Mouse (Mus musculus): ENCODE measurements around the gene Sebox. TPM values are rescaled to one million over a fixed set of nuclear protein-coding genes. Genes with fewer than 3 reads are reported as not detected.

The Sebox gene
- polyA plus RNA-seq, 1 experiment from 2014 or later, result 0.16 TPM

GRCm38 (mm10) chr11:78495904-78496303, 7.3 kb upstream of the Sebox start:
- peaks cover 17% of the 10 kb centered on the region for H3K4me1 ChIP-seq (ENCODE audit: insufficient read depth)
- H3K9me3 ChIP-seq (ENCODE audit: low read length), result no peaks in the 10 kb centered on the region
- H3K27ac ChIP-seq (ENCODE audit: low read depth), result no peak overlapping the region
- 2% methylated on average over 6 of the region's 6 CpGs for WGBS (ENCODE audit: insufficient replicate concordance)
- DNase-seq (peak; percentile 55), ATAC-seq (no peak)
- no peak overlapping the region for H3K9ac ChIP-seq (replicated peaks)
- H3K4me2 ChIP-seq (ENCODE audit: low read depth, low read length), result no peak overlapping the region
- H3K27me3 ChIP-seq (ENCODE audit: insufficient read depth, low read length), result peaks cover 38% of the 10 kb centered on the region
- H3K4me3 ChIP-seq (ENCODE audit: low read depth, low read length), result no peak overlapping the region
- no peak for TF ChIP-seq EP300 (IDR thresholded peaks at IDR 0.05; ENCODE audit: low read depth)
- TF ChIP-seq CTCF (IDR thresholded peaks at IDR 0.05; ENCODE audit: low read depth), result no peak
- H3K36me3 ChIP-seq (replicated peaks; ENCODE audit: insufficient read depth, low read length), result no peaks in the 10 kb centered on the region

DNA sequence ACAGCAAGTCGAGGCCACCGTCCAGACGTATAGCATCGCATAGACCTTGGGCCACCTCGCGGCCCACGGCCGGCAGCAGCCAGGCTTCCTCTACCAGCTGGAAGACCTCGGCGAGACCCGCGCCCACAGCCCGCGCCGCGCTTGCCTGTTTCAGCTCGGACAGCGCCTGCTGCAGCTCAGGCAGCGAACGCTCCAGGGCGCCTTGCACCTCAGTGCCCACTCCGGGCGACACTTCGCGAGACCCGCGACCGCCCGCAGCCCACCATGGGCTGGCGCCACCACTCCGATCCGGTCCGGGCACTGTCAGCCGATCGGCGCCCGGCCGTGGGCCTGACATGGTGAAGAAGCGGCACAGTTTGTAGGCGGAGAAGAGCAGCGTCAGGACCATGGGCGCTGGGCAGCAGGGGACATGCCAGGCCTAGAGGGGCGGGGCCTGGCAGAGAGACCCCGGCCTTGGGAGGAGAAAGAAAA, 6.1 kb upstream of the Sebox start:
- H3K4me1 ChIP-seq (ENCODE audit: insufficient read depth), result peaks cover 18% of the 10 kb centered on the region
- no peaks in the 10 kb centered on the region for H3K36me3 ChIP-seq (replicated peaks; ENCODE audit: insufficient read depth, low read length)
- WGBS (ENCODE audit: insufficient replicate concordance), result 1% methylated on average over 44 of the region's 44 CpGs
- H3K9me3 ChIP-seq (ENCODE audit: low read length), result no peaks in the 10 kb centered on the region
- ATAC-seq (no peak), DNase-seq (peak; percentile 31)
- H3K9ac ChIP-seq (replicated peaks), result no peak overlapping the region
- H3K4me3 ChIP-seq (ENCODE audit: low read depth, low read length), result peak overlapping the region; percentile 51
- peaks cover 28% of the 10 kb centered on the region for H3K27me3 ChIP-seq (ENCODE audit: insufficient read depth, low read length)
- peak overlapping the region; percentile 78 for H3K4me2 ChIP-seq (ENCODE audit: low read depth, low read length)
- TF ChIP-seq CTCF (IDR thresholded peaks at IDR 0.05; ENCODE audit: low read depth), result no peak
- TF ChIP-seq EP300 (IDR thresholded peaks at IDR 0.05; ENCODE audit: low read depth), result no peak
- no peak overlapping the region for H3K27ac ChIP-seq (ENCODE audit: low read depth)

DNA sequence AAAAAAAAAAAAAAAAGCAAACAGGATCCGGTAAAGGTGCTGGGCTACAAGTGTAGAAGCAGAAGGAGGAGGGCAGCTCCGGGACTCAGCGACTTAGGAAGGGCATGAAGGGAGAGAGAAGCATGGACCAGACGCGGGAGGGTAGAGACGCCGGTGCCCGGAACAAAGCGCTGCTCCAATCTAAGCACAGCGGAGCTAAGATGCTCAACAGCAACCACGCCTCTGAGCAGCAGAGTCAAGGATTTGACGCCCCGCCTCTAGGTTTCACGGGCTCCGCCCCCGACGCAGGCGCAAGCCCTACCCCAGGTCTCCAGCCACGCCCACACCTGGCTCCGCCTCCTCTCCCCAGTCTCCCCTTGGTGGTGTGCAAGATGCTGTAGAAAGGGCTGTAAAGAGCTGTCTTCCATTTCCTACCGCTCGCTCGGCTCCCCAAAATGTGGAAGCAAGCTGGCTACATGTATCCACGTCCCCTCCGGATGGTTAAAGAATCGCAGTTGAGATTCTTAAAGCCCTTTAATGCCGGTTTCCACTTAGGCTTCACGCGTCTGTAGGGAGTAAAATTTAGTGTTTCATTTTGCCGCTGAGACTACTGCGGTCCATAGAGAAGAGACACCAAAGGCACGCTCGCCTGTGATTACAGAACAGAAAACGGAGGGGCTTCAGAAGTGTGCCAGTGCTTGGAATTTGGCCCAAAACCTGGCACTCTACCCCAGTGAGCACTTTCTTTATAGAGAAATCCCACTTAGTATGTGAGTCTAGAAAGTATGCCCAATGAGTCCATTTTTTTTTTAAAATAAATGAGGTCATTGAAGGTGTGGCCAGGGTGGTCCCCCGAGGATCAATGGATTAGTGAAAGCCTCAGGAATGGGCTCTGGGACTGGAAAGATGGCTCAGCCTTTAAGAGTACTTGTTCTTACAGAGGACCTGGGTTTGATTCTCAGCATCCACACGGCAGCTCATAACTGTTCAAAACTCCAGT, 5.4 kb upstream of the Sebox start, which contains the start of gene Sarm1:
Gene Sarm1 (minus strand): TSS at position 211 of the 979 bp plus-strand sequence.
- Histone ChIP-seq H3K4me1 (ENCODE audit: insufficient read depth) (peaks cover 20% of the 10 kb centered on the region), H3K36me3 (replicated peaks; ENCODE audit: insufficient read depth, low read length) (no peaks in the 10 kb centered on the region), H3K4me2 (ENCODE audit: low read depth, low read length) (peak within 1 kb of the TSS; percentile 78)

GRCm38 (mm10) chr11:78499004-78499403, 4.2 kb upstream of the Sebox start, which contains the start of gene Vtn:
TSS of gene Vtn (plus strand) at chr11:78499091.
- Histone ChIP-seq H3K27me3 (ENCODE audit: insufficient read depth, low read length) (peaks cover 28% of the 10 kb centered on the region), H3K36me3 (replicated peaks; ENCODE audit: insufficient read depth, low read length) (no peaks in the 10 kb centered on the region), H3K4me2 (ENCODE audit: low read depth, low read length) (peak within 1 kb of the TSS; percentile 78), H3K4me3 (ENCODE audit: low read depth, low read length) (peak within 1 kb of the TSS; percentile 53), H3K27ac (ENCODE audit: low read depth) (peak within 1 kb of the TSS; percentile 86), H3K9me3 (ENCODE audit: low read length) (no peaks in the 10 kb centered on the region), H3K4me1 (ENCODE audit: insufficient read depth) (peaks cover 23% of the 10 kb centered on the region), H3K9ac (replicated peaks) (peak within 1 kb of the TSS; percentile 59)
- TF ChIP-seq CTCF (IDR thresholded peaks at IDR 0.05; ENCODE audit: low read depth), result no peak
- TF ChIP-seq EP300 (IDR thresholded peaks at IDR 0.05; ENCODE audit: low read depth), result no peak
- peak; percentile 55 for DNase-seq
- whole genome bisulfite sequencing (ENCODE audit: insufficient replicate concordance), result 42% methylated on average over 7 of the region's 7 CpGs
- peak; percentile 46 for ATAC-seq

More for the DNA sequence above, 5.4 kb upstream of the Sebox start, which contains the start of gene Sarm1:
- TF ChIP-seq CTCF (IDR thresholded peaks at IDR 0.05; ENCODE audit: low read depth) (no peak), EP300 (IDR thresholded peaks at IDR 0.05; ENCODE audit: low read depth) (no peak)
- DNase-seq, result peak; percentile 96
- Histone ChIP-seq H3K4me3 (ENCODE audit: low read depth, low read length) (peak within 1 kb of the TSS; percentile 53), H3K27ac (ENCODE audit: low read depth) (peak within 1 kb of the TSS; percentile 86), H3K9me3 (ENCODE audit: low read length) (no peaks in the 10 kb centered on the region), H3K27me3 (ENCODE audit: insufficient read depth, low read length) (peaks cover 28% of the 10 kb centered on the region), H3K9ac (replicated peaks) (peak within 1 kb of the TSS; percentile 26; the same call in 1 of the 2 replicates)
- peak; percentile 76 for ATAC-seq
- 3% methylated on average over 36 of the region's 36 CpGs for WGBS (ENCODE audit: insufficient replicate concordance)

DNA sequence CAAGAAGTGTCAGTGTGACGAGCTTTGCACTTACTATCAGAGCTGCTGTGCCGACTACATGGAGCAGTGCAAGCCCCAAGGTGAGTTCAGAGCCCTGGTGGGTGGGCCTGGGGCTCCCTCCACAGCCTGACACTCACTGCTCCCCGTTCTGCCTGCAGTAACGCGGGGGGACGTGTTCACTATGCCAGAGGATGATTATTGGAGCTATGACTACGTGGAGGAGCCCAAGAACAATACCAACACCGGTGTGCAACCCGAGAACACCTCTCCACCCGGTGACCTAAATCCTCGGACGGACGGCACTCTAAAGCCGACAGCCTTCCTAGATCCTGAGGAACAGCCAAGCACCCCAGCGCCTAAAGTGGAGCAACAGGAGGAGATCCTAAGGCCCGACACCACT, 3.7 kb upstream of the Sebox start:
- DNase-seq, result no peak
- peak overlapping the region; percentile 53 for H3K4me3 ChIP-seq (ENCODE audit: low read depth, low read length)
- H3K9me3 ChIP-seq (ENCODE audit: low read length), result no peaks in the 10 kb centered on the region
- H3K36me3 ChIP-seq (replicated peaks; ENCODE audit: insufficient read depth, low read length), result no peaks in the 10 kb centered on the region
- peaks cover 23% of the 10 kb centered on the region for H3K4me1 ChIP-seq (ENCODE audit: insufficient read depth)
- TF ChIP-seq CTCF (IDR thresholded peaks at IDR 0.05; ENCODE audit: low read depth) (no peak), EP300 (IDR thresholded peaks at IDR 0.05; ENCODE audit: low read depth) (no peak)
- H3K27me3 ChIP-seq (ENCODE audit: insufficient read depth, low read length), result peaks cover 26% of the 10 kb centered on the region
- ATAC-seq, result no peak
- H3K4me2 ChIP-seq (ENCODE audit: low read depth, low read length), result peak overlapping the region; percentile 78
- H3K9ac ChIP-seq (replicated peaks), result peak overlapping the region; percentile 59
- H3K27ac ChIP-seq (ENCODE audit: low read depth), result peak overlapping the region; percentile 86
- 34% methylated on average over 16 of the region's 16 CpGs for WGBS (ENCODE audit: insufficient replicate concordance)

GRCm38 (mm10) chr11:78500623-78501202, 2.5 kb upstream of the Sebox start:
- 56% methylated on average over 9 of the region's 9 CpGs for WGBS (ENCODE audit: insufficient replicate concordance)
- ATAC-seq, result peak; percentile 83
- no peaks in the 10 kb centered on the region for H3K9me3 ChIP-seq (ENCODE audit: low read length)
- peak; percentile 59 for DNase-seq
- H3K27me3 ChIP-seq (ENCODE audit: insufficient read depth, low read length), result peaks cover 21% of the 10 kb centered on the region
- H3K9ac ChIP-seq (replicated peaks), result peak overlapping the region; percentile 59
- no peaks in the 10 kb centered on the region for H3K36me3 ChIP-seq (replicated peaks; ENCODE audit: insufficient read depth, low read length)
- H3K27ac ChIP-seq (ENCODE audit: low read depth), result peak overlapping the region; percentile 86
- TF ChIP-seq CTCF (IDR thresholded peaks at IDR 0.05; ENCODE audit: low read depth) (no peak), EP300 (IDR thresholded peaks at IDR 0.05; ENCODE audit: low read depth) (peak; percentile 53; the same call in 1 of the 2 replicates)
- peak overlapping the region; percentile 78 for H3K4me2 ChIP-seq (ENCODE audit: low read depth, low read length)
- peaks cover 23% of the 10 kb centered on the region for H3K4me1 ChIP-seq (ENCODE audit: insufficient read depth)
- peak overlapping the region; percentile 53 for H3K4me3 ChIP-seq (ENCODE audit: low read depth, low read length)

Measured in liver, postnatal 0 days (tissue).